Mouse (Mus musculus) frontal cortex, postnatal 10 days (tissue): ENCODE data around the gene Prr13.

Experiments
- DNase-seq, 2 experiments: peaks; one replicate each; pipeline ENCODE4 v3.0.0; 2022; ENCODE audit warnings: low spot score in 2 of 2, mixed read lengths in 1 of 2

Gene Prr13

DNA sequence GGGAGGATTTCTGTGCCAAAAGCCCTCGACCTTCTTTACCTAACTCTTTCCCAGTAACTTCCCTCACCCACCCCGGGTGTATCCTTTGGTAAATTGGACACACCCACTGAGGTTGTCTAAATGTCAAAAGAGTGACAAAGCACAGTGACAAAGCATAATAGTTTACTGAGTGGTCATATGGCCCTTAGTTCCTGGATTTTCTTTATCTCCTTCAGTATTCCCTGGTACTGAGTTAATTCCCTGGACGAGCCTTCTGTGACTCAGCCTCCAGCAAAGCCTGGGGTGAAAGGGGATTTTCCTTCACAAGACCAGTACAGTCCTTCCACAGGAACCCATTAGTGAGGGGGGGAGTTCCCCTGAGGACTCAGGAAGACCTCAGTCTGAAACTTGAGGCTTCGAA lies 2.1 kb downstream of the Prr13 start:
- DNase-seq = no peak

DNA sequence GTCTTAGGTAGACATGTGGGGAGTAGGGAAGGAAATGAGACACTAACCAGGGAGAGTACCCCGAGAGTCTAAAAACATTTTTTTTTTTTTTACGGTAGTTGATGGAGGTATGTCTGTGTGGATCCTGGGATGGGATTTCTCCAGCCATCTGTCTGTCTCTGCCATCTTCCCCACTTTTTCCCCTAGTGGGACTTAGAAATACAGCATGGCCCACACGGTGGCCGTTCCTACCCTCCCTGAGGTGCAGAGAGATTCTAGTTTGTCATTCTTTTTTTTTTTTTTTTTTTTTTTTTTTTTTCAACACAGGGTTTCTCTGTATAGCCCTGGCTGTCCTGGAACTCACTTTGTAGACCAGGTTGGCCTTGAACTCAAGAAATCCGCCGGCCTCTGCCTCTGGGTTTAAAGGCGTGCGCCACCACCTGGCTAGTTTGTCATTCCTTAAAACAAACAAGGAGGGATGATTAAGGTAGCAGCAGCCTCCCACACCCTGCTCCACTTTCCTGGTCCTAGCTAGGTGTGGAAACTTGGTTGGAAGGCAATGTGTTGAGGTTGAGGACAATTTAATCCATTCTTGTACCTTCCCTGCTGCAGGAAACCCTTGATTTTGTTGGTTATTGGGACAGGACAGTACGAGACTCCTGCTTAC lies 2.7 kb downstream of the Prr13 start:
- DNase-seq = no peak

DNA sequence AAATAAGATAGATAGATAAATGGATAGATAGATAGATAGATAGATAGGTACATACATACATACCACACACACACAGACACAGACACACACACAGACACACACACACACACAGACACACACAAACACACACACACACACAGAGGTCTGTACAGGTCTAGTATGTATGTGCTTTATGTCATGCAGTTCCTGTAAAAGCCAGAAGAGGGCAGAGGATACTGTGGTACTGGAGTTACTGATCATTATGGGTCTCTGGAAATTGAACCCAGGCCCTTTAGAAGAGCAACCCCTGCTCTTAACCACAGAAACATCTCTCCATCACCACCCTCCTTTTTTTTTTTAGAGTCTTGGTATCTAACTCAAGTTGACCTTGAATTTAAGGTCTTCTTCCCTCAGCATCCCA lies 4.8 kb downstream of the Prr13 start:
- DNase-seq = no peak

- no peak for DNase-seq
Observed at GRCm38 (mm10) chr15:102468675-102469370, 10.0 kb downstream of the Prr13 start.

DNA sequence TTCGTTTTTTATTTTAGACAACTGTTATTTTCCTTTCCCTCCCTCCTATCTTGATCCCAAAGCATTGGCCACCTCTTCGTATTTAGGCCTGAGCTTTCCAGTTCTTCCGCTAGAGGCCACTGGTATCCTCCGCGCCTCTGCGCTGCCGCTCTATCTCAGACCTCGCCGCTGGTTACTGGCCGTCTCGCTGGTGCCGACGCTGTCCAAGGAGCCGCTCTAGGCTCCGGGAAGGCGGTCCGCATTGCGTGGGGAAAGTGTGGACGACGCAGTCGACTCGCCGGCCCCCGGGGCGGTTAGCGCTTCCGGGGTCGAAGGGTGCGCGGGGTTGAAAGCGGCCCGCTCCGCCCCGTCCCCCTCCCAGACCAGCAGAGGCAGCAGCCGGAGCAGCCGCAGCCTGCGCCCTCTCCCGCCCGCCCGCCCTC lies 11.4 kb downstream of the Prr13 start, which contains the start of gene Pcbp2:
TSS of gene Pcbp2 (plus strand) at position 357 of the 422 bp plus-strand sequence.
- peak; percentile 94 to 95 for DNase-seq

DNA sequence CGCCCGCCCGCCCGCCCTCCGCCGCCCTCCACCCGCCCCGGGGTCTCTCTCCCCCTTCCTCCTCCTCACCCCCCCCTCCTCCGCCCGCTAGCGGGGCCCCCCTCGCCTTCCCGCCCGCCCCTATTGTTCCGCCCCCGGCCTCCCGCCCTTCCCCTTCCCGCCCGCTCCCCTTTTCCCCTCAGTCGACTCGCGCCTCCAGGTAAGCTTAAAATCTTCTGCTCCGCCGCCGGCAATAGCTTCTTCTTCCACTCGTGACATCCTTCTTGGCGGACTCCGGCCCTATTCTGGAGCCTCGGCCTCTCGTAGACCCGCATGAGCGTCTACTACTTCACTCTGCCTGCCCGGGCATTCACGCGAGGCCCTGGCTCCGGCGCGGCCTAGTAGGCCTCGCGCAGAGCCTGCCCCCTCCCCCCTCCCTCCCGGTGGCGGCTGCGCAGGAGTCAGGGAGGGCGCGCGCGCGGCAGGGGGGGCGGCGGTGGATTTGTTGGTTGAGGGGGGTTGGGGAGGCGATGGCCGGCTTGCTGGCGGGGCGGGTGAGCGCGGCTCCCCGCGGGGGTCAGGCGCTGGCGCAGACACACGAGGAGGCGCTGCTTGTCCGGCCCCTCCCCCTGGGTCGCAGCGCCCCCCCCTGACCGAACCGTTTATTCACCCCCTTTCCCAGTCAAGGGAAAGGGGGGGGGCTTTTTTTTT lies 11.9 kb downstream of the Prr13 start:
- peak; percentile 73 to 75 for DNase-seq

DNA sequence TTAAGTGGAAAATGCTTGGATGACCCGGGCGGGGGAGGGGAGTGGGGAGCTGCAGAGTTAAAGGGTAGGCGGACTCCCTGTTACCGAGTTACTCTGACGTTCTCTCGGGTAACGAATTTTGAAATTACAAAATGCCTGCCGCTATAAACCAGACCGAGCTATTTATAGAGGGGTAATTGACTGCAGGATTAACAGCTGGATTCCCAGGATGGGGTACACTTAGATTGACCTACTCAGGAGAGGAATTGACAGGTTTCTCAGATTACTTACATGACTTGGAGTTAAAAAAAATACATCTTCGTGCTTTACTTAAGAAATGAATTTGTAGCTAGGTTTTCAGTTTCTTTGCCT lies 12.4 kb downstream of the Prr13 start:
- DNase-seq = no peak

GRCm38 (mm10) chr15:102471727-102472126 lies 12.9 kb downstream of the Prr13 start:
- no peak for DNase-seq

DNA sequence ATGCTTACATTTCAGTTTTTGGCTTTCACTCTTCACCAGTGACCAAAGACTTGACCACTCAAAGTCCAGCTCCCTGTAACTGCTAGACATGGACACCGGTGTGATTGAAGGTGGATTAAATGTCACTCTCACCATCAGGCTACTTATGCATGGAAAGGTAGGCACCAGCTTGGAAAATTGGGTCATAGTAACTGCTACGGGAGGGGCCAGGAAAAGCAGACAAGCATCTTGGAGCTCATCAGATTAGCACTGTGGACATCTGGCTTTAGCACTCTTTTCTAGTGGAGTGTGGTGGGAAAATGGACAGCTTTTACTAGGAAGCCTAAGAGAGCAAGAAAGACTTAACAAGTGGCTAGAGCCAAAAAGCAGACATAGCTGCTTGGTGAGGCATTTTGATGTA lies 14.4 kb downstream of the Prr13 start:
- DNase-seq = no peak

DNA sequence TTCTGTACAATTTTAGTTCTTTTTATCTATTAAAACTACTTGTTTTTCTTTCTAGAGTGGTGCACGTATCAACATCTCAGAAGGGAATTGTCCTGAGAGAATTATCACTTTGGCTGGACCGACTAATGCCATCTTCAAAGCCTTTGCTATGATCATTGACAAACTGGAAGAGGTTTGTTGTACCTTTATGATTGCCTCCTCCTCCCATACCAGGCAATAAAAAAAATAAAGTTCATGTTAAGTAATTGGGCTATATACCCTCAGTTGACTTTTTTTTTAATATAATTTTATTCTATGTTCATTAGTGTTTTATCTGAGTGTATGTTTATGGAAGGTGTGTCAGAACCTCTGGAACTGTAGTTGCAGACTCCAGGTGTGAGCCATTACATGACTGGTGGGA lies 15.7 kb downstream of the Prr13 start:
- no peak for DNase-seq

GRCm38 (mm10) chr15:102483136-102483535 lies 24.3 kb downstream of the Prr13 start:
- DNase-seq = no peak

DNA sequence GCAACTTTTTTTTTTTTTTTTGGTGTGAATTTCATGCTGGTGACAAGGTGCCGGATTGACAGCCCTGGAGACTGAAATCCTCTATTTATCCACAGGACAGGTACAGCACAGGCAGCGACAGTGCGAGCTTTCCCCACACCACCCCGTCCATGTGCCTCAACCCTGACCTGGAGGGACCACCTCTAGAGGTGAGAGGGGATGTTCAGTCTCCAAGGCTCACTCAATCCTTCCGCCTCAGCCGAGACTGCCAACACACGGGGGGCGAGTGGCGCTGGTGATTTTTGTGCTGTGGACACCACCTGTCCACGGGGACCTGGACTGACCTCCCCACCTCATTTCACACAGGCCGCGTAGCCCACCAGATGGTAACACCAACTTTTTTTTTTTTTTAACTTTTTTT lies 27.0 kb downstream of the Prr13 start:
- DNase-seq = no peak

- DNase-seq = no peak
Observed at GRCm38 (mm10) chr15:102487664-102488063, 28.8 kb downstream of the Prr13 start.

GRCm38 (mm10) chr15:102498322-102498721 lies 39.5 kb downstream of the Prr13 start:
- DNase-seq = no peak

DNA sequence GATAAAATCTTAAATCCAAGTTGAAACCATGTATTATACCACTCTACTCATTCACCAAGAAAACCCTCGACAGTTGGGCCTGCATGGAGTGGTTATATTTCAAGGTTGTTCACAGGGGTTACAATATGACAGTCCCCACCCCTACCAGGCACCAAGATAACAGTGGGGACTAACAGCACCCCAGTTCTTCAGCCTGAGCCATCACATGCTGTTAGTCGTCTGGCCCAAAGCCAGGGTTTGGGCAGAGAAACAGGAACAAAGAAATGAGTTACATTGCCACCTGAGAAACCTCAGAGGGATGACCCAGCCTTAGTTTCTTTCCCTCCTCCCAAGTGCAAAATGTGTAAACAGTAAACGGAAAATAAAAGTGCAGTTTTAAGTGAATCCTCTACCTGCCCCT lies 40.5 kb downstream of the Prr13 start:
- no peak for DNase-seq

DNA sequence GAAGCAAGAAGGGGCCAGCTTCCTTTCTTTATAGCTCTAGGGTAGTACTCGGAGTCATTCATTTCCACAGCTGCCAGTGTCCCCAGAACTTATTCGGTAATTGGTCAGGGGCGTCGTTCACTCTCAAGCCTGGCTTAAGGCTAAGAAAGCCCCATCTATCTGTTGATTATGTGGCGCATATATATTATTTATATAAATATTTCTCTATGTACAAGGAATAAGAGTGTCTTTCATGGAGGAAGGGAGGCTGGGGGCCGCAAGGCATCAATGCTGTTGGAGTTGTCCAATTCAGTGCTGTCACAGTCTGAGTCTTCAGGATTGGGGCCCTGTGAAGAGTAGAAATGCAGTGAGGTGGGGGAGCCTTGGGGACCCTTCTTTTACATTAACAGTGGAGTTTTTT lies 41.0 kb downstream of the Prr13 start:
- DNase-seq = no peak

DNA sequence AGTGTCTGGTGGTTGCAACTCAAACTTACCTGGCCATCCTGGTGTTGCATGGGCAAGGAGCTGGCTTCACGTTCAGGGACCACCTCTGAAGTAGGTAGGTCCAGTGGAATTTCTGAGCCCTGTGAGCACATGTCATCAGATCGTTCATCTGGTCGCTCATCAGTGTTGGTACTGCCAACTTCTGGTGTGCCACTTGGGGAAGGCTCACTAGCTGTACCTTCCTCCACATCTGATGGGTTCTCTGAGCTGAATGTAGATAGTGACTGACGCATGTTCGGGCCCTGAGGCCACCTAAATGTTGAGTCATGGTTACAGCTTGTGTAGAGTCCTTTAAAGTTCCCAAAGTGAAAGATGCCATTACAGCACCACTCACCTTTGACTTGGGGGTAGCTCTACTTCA lies 41.7 kb downstream of the Prr13 start:
- no peak for DNase-seq

- DNase-seq = no peak
Observed at GRCm38 (mm10) chr15:102501084-102501814, 42.4 kb downstream of the Prr13 start.

DNA sequence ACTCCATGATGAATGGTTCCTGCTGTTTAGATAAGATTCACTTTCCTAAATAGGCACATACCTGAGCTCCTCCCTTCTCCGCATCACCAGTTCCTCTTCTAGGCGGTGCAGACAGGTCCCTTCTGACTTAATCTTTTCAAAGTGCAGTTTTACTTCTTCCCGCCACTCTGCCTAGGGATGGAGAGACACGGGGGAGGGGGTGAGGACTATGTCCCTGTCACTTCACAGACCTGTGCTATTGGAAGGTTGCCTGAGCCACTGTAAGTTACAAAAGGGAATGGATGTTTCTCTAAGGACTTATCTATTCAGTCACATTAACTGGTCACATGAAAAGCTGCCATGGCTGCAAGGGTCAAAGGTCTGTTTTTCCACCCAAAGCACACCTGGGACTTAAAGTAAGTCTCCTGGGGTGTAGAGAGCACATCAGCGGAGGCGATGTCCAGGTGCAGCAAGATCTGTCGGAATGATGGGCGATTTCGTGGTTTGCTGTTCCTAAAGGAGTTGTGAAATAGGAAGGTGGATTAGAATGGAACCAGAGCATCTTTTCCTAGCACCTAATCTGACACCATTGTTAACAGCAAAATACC lies 43.5 kb downstream of the Prr13 start:
- DNase-seq = no peak

DNA sequence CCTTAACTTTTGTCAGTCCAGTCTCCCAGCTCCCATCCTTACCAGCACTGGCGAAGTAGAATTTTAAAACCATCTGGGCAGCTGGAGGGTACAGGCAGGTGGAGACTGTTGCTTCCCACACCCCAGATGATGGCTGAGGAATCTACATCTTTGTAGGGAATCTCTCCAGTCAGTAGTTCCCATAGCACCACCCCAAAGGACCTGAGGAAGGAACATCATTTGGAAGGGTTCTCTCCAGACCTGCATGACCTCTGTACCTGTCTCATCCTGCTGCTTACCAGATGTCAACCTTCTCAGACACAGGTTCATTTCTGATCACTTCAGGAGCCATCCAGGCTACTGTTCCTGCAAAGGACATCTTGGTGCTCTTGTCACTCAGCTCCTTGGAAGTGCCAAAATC lies 44.6 kb downstream of the Prr13 start, which contains the start of gene Gm10337:
TSS of gene Gm10337 (plus strand) at position 276 of the 400 bp plus-strand sequence.
- DNase-seq = no peak

- no peak for DNase-seq
Observed at GRCm38 (mm10) chr15:102503924-102504782, 45.3 kb downstream of the Prr13 start.
